Mouse (Mus musculus) MEL (cell line): ENCODE results near the gene Neu2. TPM values are rescaled to one million over a fixed set of nuclear protein-coding genes. Genes with fewer than 3 reads are reported as not detected.

ENCODE experiments used
- DNase-seq: peaks from one replicate; pipeline ENCODE4 v3.0.0; 2011; ENCODE audit warnings: low read depth, low spot score
- H3K27ac ChIP-seq: 2 replicates; pipeline ENCODE4 v1.5.1; 2012; ENCODE audit warnings: low read depth, mild to moderate bottlenecking, control low read depth, low read length, moderate library complexity; ENCODE audit not compliant: control insufficient read depth
- H3K27me3 ChIP-seq, 2 experiments: fragments of 150-350 bp in 1 of 2; sonication (generic) in 1 of 2; 2 replicates each; pipeline ENCODE4 v1.6.1; 2012; ENCODE audit warnings: low read length in 2 of 2, mild to moderate bottlenecking in 2 of 2, improper control_type of control experiment in 1 of 2, moderate library complexity in 1 of 2; ENCODE audit not compliant: insufficient read depth in 2 of 2, control insufficient read depth in 1 of 2
- H3K36me3 ChIP-seq, 2 experiments: 2 replicates each; pipeline ENCODE4 v1.6.1; 2012 to 2014; ENCODE audit warnings: low read length in 2 of 2, improper control_type of control experiment in 1 of 2, inconsistent platforms in 1 of 2, mild to moderate bottlenecking in 1 of 2; ENCODE audit not compliant: insufficient read depth in 2 of 2, control insufficient read depth in 1 of 2
- H3K4me1 ChIP-seq, 2 experiments: fragments of 150-350 bp in 1 of 2; sonication (generic) in 1 of 2; 2 replicates each; pipeline ENCODE4 v1.6.1; 2012; ENCODE audit warnings: low read length in 2 of 2, improper control_type of control experiment in 1 of 2, mild to moderate bottlenecking in 1 of 2; ENCODE audit not compliant: insufficient read depth in 2 of 2, control insufficient read depth in 1 of 2
- H3K4me3 ChIP-seq, 2 experiments: fragments of 150-350 bp in 1 of 2; sonication (generic) in 1 of 2; 2 replicates each; pipeline ENCODE4 v1.5.1; 2012; ENCODE audit warnings: low read depth in 2 of 2, low read length in 2 of 2, mild to moderate bottlenecking in 2 of 2, moderate library complexity in 2 of 2, control low read depth in 1 of 2, improper control_type of control experiment in 1 of 2; ENCODE audit not compliant: control insufficient read depth in 1 of 2, insufficient read depth in 1 of 2
- H3K79me2 ChIP-seq: 2 replicates; pipeline ENCODE4 v1.6.1; 2012; ENCODE audit warnings: mild to moderate bottlenecking, low read length, moderate library complexity; ENCODE audit not compliant: control insufficient read depth, poor library complexity, insufficient read depth
- H3K9ac ChIP-seq: 2 replicates; pipeline ENCODE4 v1.6.1; 2012; ENCODE audit warnings: low read depth, mild to moderate bottlenecking, control low read depth, low read length, moderate library complexity; ENCODE audit not compliant: control insufficient read depth, poor library complexity, severe bottlenecking
- H3K9me3 ChIP-seq: fragments of 150-350 bp; sonication (generic); replicated peaks from 2 replicates; pipeline ENCODE4 v1.6.1; 2012; ENCODE audit warnings: mild to moderate bottlenecking, low read length, improper control_type of control experiment, moderate library complexity; ENCODE audit not compliant: insufficient read depth
- ELF1 ChIP-seq: IDR thresholded peaks from 2 replicates; pipeline ENCODE4 v1.6.1; 2014; ENCODE audit warnings: low read depth, mild to moderate bottlenecking, inconsistent platforms, low read length, improper control_type of control experiment, moderate library complexity
- EP300 ChIP-seq, 2 experiments: IDR thresholded peaks; 2 replicates each; pipeline ENCODE4 v1.6.1; 2011; ENCODE audit warnings: improper control_type of control experiment in 2 of 2, low read length in 2 of 2, low read depth in 1 of 2, mild to moderate bottlenecking in 1 of 2
- ETS1 ChIP-seq: IDR thresholded peaks from 2 replicates; pipeline ENCODE4 v1.6.1; 2012; ENCODE audit warnings: low read depth, mild to moderate bottlenecking, inconsistent platforms, low read length, improper control_type of control experiment, moderate library complexity
- GATA1 ChIP-seq: IDR thresholded peaks from 2 replicates; pipeline ENCODE4 v1.6.1; 2011; ENCODE audit warnings: low read depth, low read length, improper control_type of control experiment
- JUND ChIP-seq: IDR thresholded peaks from 2 replicates; pipeline ENCODE4 v1.6.1; 2011; ENCODE audit warnings: low read depth, mild to moderate bottlenecking, improper control_type of control experiment, low read length
- KAT2A ChIP-seq: conservative IDR thresholded peaks from 2 replicates; pipeline ENCODE4 v1.6.1; 2012; ENCODE audit warnings: low read depth, low read length, improper control_type of control experiment, inconsistent platforms
- MAFK ChIP-seq: IDR thresholded peaks from 2 replicates; pipeline ENCODE4 v1.6.1; 2011; ENCODE audit warnings: low read depth, mild to moderate bottlenecking, low read length, improper control_type of control experiment, borderline replicate concordance
- MAX ChIP-seq: IDR thresholded peaks from 2 replicates; pipeline ENCODE4 v1.6.1; 2011; ENCODE audit warnings: low read length, improper control_type of control experiment
- MAZ ChIP-seq: IDR thresholded peaks from 2 replicates; pipeline ENCODE4 v1.6.1; 2012; ENCODE audit warnings: low read depth, mild to moderate bottlenecking, inconsistent platforms, low read length, improper control_type of control experiment
- MXI1 ChIP-seq: IDR thresholded peaks from 2 replicates; pipeline ENCODE4 v1.6.1; 2011; ENCODE audit warnings: mild to moderate bottlenecking, low read depth, low read length, improper control_type of control experiment
- MYB ChIP-seq: IDR thresholded peaks from 2 replicates; pipeline ENCODE4 v1.6.1; 2011; ENCODE audit warnings: mild to moderate bottlenecking, low read depth, low read length, improper control_type of control experiment
- MYC ChIP-seq: IDR thresholded peaks from 2 replicates; pipeline ENCODE4 v1.6.1; 2011; ENCODE audit warnings: low read depth, mild to moderate bottlenecking, low read length, improper control_type of control experiment, moderate library complexity
- POLR2AphosphoS5 ChIP-seq: IDR thresholded peaks from 2 replicates; pipeline ENCODE4 v1.6.1; 2012; ENCODE audit warnings: low read depth, borderline replicate concordance, mild to moderate bottlenecking, inconsistent platforms, low read length, moderate library complexity, mixed read lengths
- RAD21 ChIP-seq: IDR thresholded peaks from 2 replicates; pipeline ENCODE4 v1.6.1; 2011; ENCODE audit warnings: mild to moderate bottlenecking, low read depth, low read length, improper control_type of control experiment
- RCOR1 ChIP-seq: IDR thresholded peaks from 2 replicates; pipeline ENCODE4 v1.6.1; 2012; ENCODE audit warnings: low read depth, mild to moderate bottlenecking, inconsistent platforms, low read length, improper control_type of control experiment
- TCF12 ChIP-seq: IDR thresholded peaks from 2 replicates; pipeline ENCODE4 v1.6.1; 2014; ENCODE audit warnings: low read depth, mild to moderate bottlenecking, inconsistent platforms, low read length, improper control_type of control experiment, moderate library complexity
- UBTF ChIP-seq: IDR thresholded peaks from 2 replicates; pipeline ENCODE4 v1.6.1; 2012; ENCODE audit warnings: low read depth, mild to moderate bottlenecking, inconsistent platforms, low read length, improper control_type of control experiment, moderate library complexity, borderline replicate concordance; ENCODE audit not compliant: insufficient read depth
- ZC3H11A ChIP-seq: IDR thresholded peaks from 2 replicates; pipeline ENCODE4 v1.6.1; 2012; ENCODE audit warnings: low read depth, mild to moderate bottlenecking, inconsistent platforms, low read length, improper control_type of control experiment
- ZKSCAN1 ChIP-seq: IDR thresholded peaks from 2 replicates; pipeline ENCODE4 v1.6.1; 2012; ENCODE audit warnings: low read depth, mild to moderate bottlenecking, inconsistent platforms, low read length, improper control_type of control experiment, moderate library complexity
- polyA plus RNA-seq, 2 experiments: library from polyadenylated mRNA; stranded (reverse) in 1 of 2; unstranded in 1 of 2; fragments of >175 nt in 1 of 2; fragments of >200 nt in 1 of 2; gene quantifications; 2 replicates each; pipeline versions ENCODE4 v1.2.1 to v1.2.4; 2012; ENCODE audit warnings: low replicate concordance in 2 of 2, low read depth in 1 of 2; ENCODE audit not compliant: insufficient read length in 2 of 2, insufficient read depth in 1 of 2, missing spikeins in 1 of 2
- total RNA-seq: library from RNA; depleted of rRNA; stranded (reverse); fragments of 300-350 nt; gene quantifications from 2 replicates; pipeline ENCODE4 v1.2.3, GENCODE M21; 2012

Neu2 gene
- total and polyA plus RNA-seq, 3 experiments, result not detected

DNA sequence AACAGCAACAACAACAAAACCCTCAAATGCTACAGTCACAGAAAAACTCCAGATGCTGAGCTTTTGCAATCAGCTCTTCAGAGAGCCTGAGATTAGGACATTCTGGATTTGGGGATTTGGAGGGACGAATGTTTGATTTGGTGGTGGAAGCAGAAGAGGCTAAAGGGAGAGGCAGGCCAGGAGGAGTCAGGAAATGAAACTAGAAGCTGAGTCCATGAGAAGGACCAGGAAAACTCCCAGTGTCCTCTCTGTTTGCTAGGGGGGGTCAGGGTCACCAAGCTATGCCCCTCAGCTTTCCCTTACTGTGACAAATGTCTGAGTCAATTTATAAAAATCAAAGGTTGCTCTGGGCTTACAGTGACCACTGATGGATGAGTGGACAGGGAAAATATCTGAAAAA is 43.9 kb downstream of the Neu2 start:
- DNase-seq, result no peak
- H3K9me3 ChIP-seq, result no peaks in the 10 kb centered on the region
- no peaks in the 10 kb centered on the region for H3K36me3 ChIP-seq
- no peak overlapping the region for H3K9ac ChIP-seq
- no peak overlapping the region for H3K27ac ChIP-seq
- peaks cover 0 to 6% of the 10 kb centered on the region in 2 experiments; a peak in 2 of 4 replicates for H3K4me1 ChIP-seq
- H3K79me2 ChIP-seq, result no peaks in the 10 kb centered on the region
- no peak for TF ChIP-seq RAD21
- TF ChIP-seq ETS1, result no peak
- TF ChIP-seq JUND, result no peak
- no peak for TF ChIP-seq GATA1
- TF ChIP-seq ZC3H11A, result no peak
- TF ChIP-seq MXI1, result no peak
- no peak for TF ChIP-seq MAFK
- no peak for TF ChIP-seq RCOR1
- TF ChIP-seq MYB, result no peak
- no peak for TF ChIP-seq POLR2AphosphoS5
- TF ChIP-seq ELF1, result no peak
- H3K27me3 ChIP-seq, result peaks cover 3% of the 10 kb centered on the region in 2 experiments; a peak in 3 of 4 replicates
- no peak overlapping the region for H3K4me3 ChIP-seq

- no peaks in the 10 kb centered on the region for H3K4me1 ChIP-seq
- H3K9me3 ChIP-seq, result no peaks in the 10 kb centered on the region
- no peak overlapping the region for H3K27ac ChIP-seq
- H3K9ac ChIP-seq, result no peak overlapping the region
- no peaks in the 10 kb centered on the region for H3K36me3 ChIP-seq
- peaks cover 11 to 27% of the 10 kb centered on the region in 2 experiments for H3K27me3 ChIP-seq
- TF ChIP-seq MYC (no peak), EP300 (IDR thresholded peaks at IDR 0.05; ENCODE audit: low read depth in 1 of 2, low read length in 2 of 2) (no peak), MAX (no peak), UBTF (no peak), TCF12 (no peak), ZKSCAN1 (no peak), KAT2A (no peak), MAZ (no peak)
- no peak overlapping the region for H3K4me3 ChIP-seq
- no peak for DNase-seq
- no peaks in the 10 kb centered on the region for H3K79me2 ChIP-seq
Measured at GRCm38 (mm10) chr1:87562967-87563366, 53.3 kb downstream of the Neu2 start.
